Mouse (Mus musculus) midbrain, embryonic 12.5 days (tissue): ENCODE measurements around the gene Olfr1153. TPM values are rescaled to one million over a fixed set of nuclear protein-coding genes. Genes with fewer than 3 reads are reported as not detected.

Experiments used
- ATAC-seq: fragments of 200-750 bp; cut with Nextera tagmentation; 2 replicates; pipeline ENCODE4 v1.8.0; 2017; ENCODE audit warnings: low read depth, moderate TSS enrichment, moderate library complexity; ENCODE audit not compliant: low FRiP score
- H3K27ac ChIP-seq: fragments of 300-500 bp; sonication (generic); replicated peaks from 2 replicates; pipeline ENCODE4 v1.5.1; 2016; ENCODE audit warnings: mild to moderate bottlenecking
- H3K27me3 ChIP-seq: fragments of 300-500 bp; sonication (generic); 2 replicates; pipeline ENCODE4 v1.6.1; 2016; ENCODE audit warnings: mild to moderate bottlenecking
- H3K36me3 ChIP-seq: fragments of 300-500 bp; sonication (generic); 2 replicates; pipeline ENCODE4 v1.6.1; 2016
- H3K4me1 ChIP-seq: fragments of 300-500 bp; sonication (generic); 2 replicates; pipeline ENCODE4 v1.6.1; 2016
- H3K4me2 ChIP-seq: fragments of 300-500 bp; sonication (generic); replicated peaks from 2 replicates; pipeline ENCODE4 v1.6.1; 2016; ENCODE audit warnings: mild to moderate bottlenecking, moderate library complexity
- H3K4me3 ChIP-seq: fragments of 300-500 bp; sonication (generic); 2 replicates; pipeline ENCODE4 v1.5.1; 2016; ENCODE audit warnings: mild to moderate bottlenecking
- H3K9ac ChIP-seq: fragments of 300-500 bp; sonication (generic); replicated peaks from 2 replicates; pipeline ENCODE4 v1.6.1; 2016; ENCODE audit warnings: mild to moderate bottlenecking, moderate library complexity
- H3K9me3 ChIP-seq: fragments of 300-500 bp; sonication (generic); 2 replicates; pipeline ENCODE4 v1.6.1; 2016; ENCODE audit warnings: mild to moderate bottlenecking
- WGBS: fragments of 180-500 bp; shearing (Covaris S2); methylation state at CpG from one replicate; pipeline ENCODE4 v1.1.7; 2016; 5-methylcytosine and 5-hydroxymethylcytosine counted together
- polyA plus RNA-seq: library from polyadenylated mRNA; unstranded; fragments of >200 nt; fragmentation: Nextera tagmentation; extraction: Ambion mirVana; gene quantifications from 2 replicates; pipeline ENCODE4 v1.2.1, GENCODE M21; 2016

Olfr1153 gene
- not detected in 2 replicates for polyA plus RNA-seq

- Histone ChIP-seq H3K36me3 (no peaks in the 10 kb centered on the region), H3K4me1 (no peaks in the 10 kb centered on the region), H3K27ac (no peak within 1 kb of the TSS), H3K4me2 (no peak within 1 kb of the TSS), H3K9ac (no peak within 1 kb of the TSS), H3K27me3 (no peaks in the 10 kb centered on the region), H3K9me3 (no peaks in the 10 kb centered on the region), H3K4me3 (no peak within 1 kb of the TSS)
- no peak for ATAC-seq
- WGBS = 73% methylated on average over 1 of the region's 1 CpGs
These were observed at the start of gene Olfr1153 for GRCm38 (mm10) chr2:87894662-87895061. Gene Olfr1153 (plus strand): TSS chr2:87894962.

- Histone ChIP-seq H3K27me3 (no peaks in the 10 kb centered on the region), H3K4me3 (no peak within 1 kb of the TSS), H3K9ac (no peak within 1 kb of the TSS), H3K9me3 (no peaks in the 10 kb centered on the region), H3K36me3 (no peaks in the 10 kb centered on the region), H3K27ac (no peak within 1 kb of the TSS), H3K4me1 (no peaks in the 10 kb centered on the region), H3K4me2 (no peak within 1 kb of the TSS)
- WGBS = 90% methylated on average over 1 of the region's 1 CpGs
- no peak for ATAC-seq
These were observed 39.2 kb upstream of the Olfr1153 start, which contains the start of gene Olfr1151 for GRCm38 (mm10) chr2:87855562-87855961. Gene Olfr1151 (plus strand): TSS chr2:87855862.

- Histone ChIP-seq H3K4me2 (no peak within 1 kb of the TSS), H3K9me3 (no peaks in the 10 kb centered on the region), H3K27me3 (no peaks in the 10 kb centered on the region), H3K4me3 (no peak within 1 kb of the TSS), H3K9ac (no peak within 1 kb of the TSS), H3K27ac (no peak within 1 kb of the TSS), H3K4me1 (no peaks in the 10 kb centered on the region), H3K36me3 (no peaks in the 10 kb centered on the region)
- ATAC-seq = no peak
These were observed 28.6 kb upstream of the Olfr1153 start, which contains the start of gene Olfr1152 for GRCm38 (mm10) chr2:87866192-87866591. Gene Olfr1152 (plus strand): TSS chr2:87866492.

- ATAC-seq = no peak
- Histone ChIP-seq H3K4me2 (no peak within 1 kb of the TSS), H3K4me3 (no peak within 1 kb of the TSS), H3K27ac (no peak within 1 kb of the TSS), H3K4me1 (no peaks in the 10 kb centered on the region), H3K9me3 (no peaks in the 10 kb centered on the region), H3K27me3 (no peaks in the 10 kb centered on the region), H3K36me3 (no peaks in the 10 kb centered on the region), H3K9ac (no peak within 1 kb of the TSS)
- WGBS = 93% methylated on average over 1 of the region's 1 CpGs
These were observed 10.3 kb downstream of the Olfr1153 start, which contains the start of gene Olfr1154 for GRCm38 (mm10) chr2:87905066-87905465. Gene Olfr1154 (minus strand): TSS chr2:87905166.

- H3K36me3 ChIP-seq = no peaks in the 10 kb centered on the region
- no peak within 1 kb of the TSS for H3K4me3 ChIP-seq
- no peak within 1 kb of the TSS for H3K4me2 ChIP-seq
- 96% methylated on average over 1 of the region's 1 CpGs for WGBS
- no peak within 1 kb of the TSS for H3K27ac ChIP-seq
- ATAC-seq = no peak
- no peaks in the 10 kb centered on the region for H3K4me1 ChIP-seq
- H3K9ac ChIP-seq = no peak within 1 kb of the TSS
- no peaks in the 10 kb centered on the region for H3K9me3 ChIP-seq
- H3K27me3 ChIP-seq = no peaks in the 10 kb centered on the region
These were observed 50.3 kb downstream of the Olfr1153 start, which contains the start of gene Olfr1155 for GRCm38 (mm10) chr2:87945037-87945436. Gene Olfr1155 (minus strand): TSS chr2:87945137.

Other genes with a start within 250 kb of the Olfr1153 start
- not detected in 2 replicates for gene Olfr1133, start 247.6 kb upstream of the Olfr1153 start, polyA plus RNA-seq
- gene Olfr1134, start 236.5 kb upstream of the Olfr1153 start, polyA plus RNA-seq = not detected in 2 replicates
- gene Olfr1135, start 221.3 kb upstream of the Olfr1153 start, polyA plus RNA-seq = not detected in 2 replicates
- not detected in 2 replicates for gene Olfr1136, start 201.0 kb upstream of the Olfr1153 start, polyA plus RNA-seq
- gene Olfr1137, start 181.8 kb upstream of the Olfr1153 start, polyA plus RNA-seq = not detected in 2 replicates
- not detected in 2 replicates for gene Olfr1138, start 155.0 kb upstream of the Olfr1153 start, polyA plus RNA-seq
- gene Olfr1140, start 151.2 kb upstream of the Olfr1153 start, polyA plus RNA-seq = not detected in 2 replicates
- not detected in 2 replicates for gene Olfr1141, start 141.0 kb upstream of the Olfr1153 start, polyA plus RNA-seq
- gene Olfr152, start 115.5 kb upstream of the Olfr1153 start, polyA plus RNA-seq = not detected in 2 replicates
- not detected in 2 replicates for gene Olfr1143, start 94.4 kb upstream of the Olfr1153 start, polyA plus RNA-seq
- not detected in 2 replicates for gene Olfr1145, start 85.1 kb upstream of the Olfr1153 start, polyA plus RNA-seq
- gene Olfr1148, start 64.4 kb upstream of the Olfr1153 start, polyA plus RNA-seq = not detected in 2 replicates
- gene Olfr1150-ps1, start 51.0 kb upstream of the Olfr1153 start, polyA plus RNA-seq = not detected in 2 replicates
- gene Olfr1151, start 39.1 kb upstream of the Olfr1153 start, polyA plus RNA-seq = not detected in 2 replicates
- gene Olfr1152, start 28.5 kb upstream of the Olfr1153 start, polyA plus RNA-seq = not detected in 2 replicates
- gene Olfr1154, start 10.2 kb downstream of the Olfr1153 start, polyA plus RNA-seq = not detected in 2 replicates
- gene Olfr1155, start 50.2 kb downstream of the Olfr1153 start, polyA plus RNA-seq = not detected in 2 replicates
- not detected in 2 replicates for gene Olfr1156, start 58.1 kb downstream of the Olfr1153 start, polyA plus RNA-seq
- gene Olfr1157, start 73.3 kb downstream of the Olfr1153 start, polyA plus RNA-seq = not detected in 2 replicates
- not detected in 2 replicates for gene Olfr74, start 79.7 kb downstream of the Olfr1153 start, polyA plus RNA-seq
- not detected in 2 replicates for gene Olfr1158, start 95.2 kb downstream of the Olfr1153 start, polyA plus RNA-seq
- not detected in 2 replicates for gene Olfr1160, start 113.3 kb downstream of the Olfr1153 start, polyA plus RNA-seq
- gene Olfr1161, start 127.8 kb downstream of the Olfr1153 start, polyA plus RNA-seq = not detected in 2 replicates
- not detected in 2 replicates for gene Olfr73, start 142.7 kb downstream of the Olfr1153 start, polyA plus RNA-seq
- gene Olfr1162, start 156.2 kb downstream of the Olfr1153 start, polyA plus RNA-seq = not detected in 2 replicates
- not detected in 2 replicates for gene Olfr1163, start 176.9 kb downstream of the Olfr1153 start, polyA plus RNA-seq
- not detected in 2 replicates for gene Olfr1164, start 199.0 kb downstream of the Olfr1153 start, polyA plus RNA-seq
- gene Olfr1166, start 233.3 kb downstream of the Olfr1153 start, polyA plus RNA-seq = not detected in 2 replicates